Mouse (Mus musculus) liver, embryonic 14.5 days (tissue): ENCODE results near the gene Pepd. TPM values are rescaled to one million over a fixed set of nuclear protein-coding genes. Genes with fewer than 3 reads are reported as not detected.

ENCODE experiments used
- ATAC-seq: fragments of 200-750 bp; cut with Nextera tagmentation; 2 replicates; pipeline ENCODE4 v1.8.0; 2017; ENCODE audit warnings: moderate number of reproducible peaks, mild to moderate bottlenecking, moderate library complexity; ENCODE audit not compliant: insufficient read depth
- DNase-seq, 3 experiments: peaks; one replicate each; pipeline ENCODE4 v3.0.0-alpha.2; 2012 to 2013; ENCODE audit warnings: low read depth in 3 of 3, low spot score in 3 of 3
- H3K27ac ChIP-seq: fragments of 300-500 bp; sonication (generic); 2 replicates; pipeline ENCODE4 v1.5.1; 2014; ENCODE audit warnings: moderate library complexity, mild to moderate bottlenecking, control low read depth, inconsistent platforms
- H3K27me3 ChIP-seq: fragments of 300-500 bp; sonication (generic); 2 replicates; pipeline ENCODE4 v1.6.1; 2014; ENCODE audit warnings: mild to moderate bottlenecking, low read length, moderate library complexity; ENCODE audit not compliant: control insufficient read depth, insufficient read depth
- H3K36me3 ChIP-seq: fragments of 300-500 bp; sonication (generic); replicated peaks from 2 replicates; pipeline ENCODE4 v1.6.1; 2014; ENCODE audit warnings: low read depth; ENCODE audit not compliant: control insufficient read depth, insufficient read depth
- H3K4me1 ChIP-seq, 2 experiments: fragments of 200-500 bp in 1 of 2; fragments of 300-500 bp in 1 of 2; sonication (generic) in 1 of 2; replicated peaks; 2 replicates each; pipeline ENCODE4 v1.6.1; 2012 to 2014; ENCODE audit warnings: antibody characterized with exemption in 1 of 2, inconsistent platforms in 1 of 2, low read length in 1 of 2; ENCODE audit not compliant: control insufficient read depth in 2 of 2, insufficient read depth in 2 of 2
- H3K4me2 ChIP-seq: fragments of 300-500 bp; sonication (generic); 2 replicates; pipeline ENCODE4 v1.6.1; 2014; ENCODE audit warnings: low read depth, mild to moderate bottlenecking, control low read depth, moderate library complexity
- H3K4me3 ChIP-seq, 2 experiments: fragments of 200-500 bp in 1 of 2; fragments of 300-500 bp in 1 of 2; sonication (generic) in 1 of 2; 2 replicates each; pipeline ENCODE4 v1.5.1; 2012 to 2014; ENCODE audit warnings: low read depth in 2 of 2, low read length in 2 of 2, mild to moderate bottlenecking in 2 of 2, control low read depth in 1 of 2, inconsistent platforms in 1 of 2, moderate library complexity in 1 of 2; ENCODE audit not compliant: insufficient read depth in 1 of 2
- H3K9ac ChIP-seq: fragments of 300-500 bp; sonication (generic); replicated peaks from 2 replicates; pipeline ENCODE4 v1.6.1; 2014; ENCODE audit warnings: mild to moderate bottlenecking, control low read depth, moderate library complexity
- H3K9me3 ChIP-seq: fragments of 300-500 bp; sonication (generic); 2 replicates; pipeline ENCODE4 v1.6.1; 2016; ENCODE audit warnings: low read length, mixed read lengths; ENCODE audit not compliant: control insufficient read depth
- CTCF ChIP-seq: IDR thresholded peaks from 2 replicates; pipeline ENCODE4 v1.5.1; 2016; ENCODE audit warnings: antibody characterized with exemption, low read depth, control low read depth
- EP300 ChIP-seq: IDR thresholded peaks from 2 replicates; pipeline ENCODE4 v1.6.1; 2016; ENCODE audit warnings: antibody characterized with exemption, low read depth
- WGBS: fragments of 180-500 bp; shearing (Covaris S2); extraction: QIAGEN DNeasy Blood & Tissue Kit; methylation state at CpG from one replicate; pipeline ENCODE4 v1.1.7; 2014; ENCODE audit not compliant: insufficient replicate concordance; 5-methylcytosine and 5-hydroxymethylcytosine counted together
- polyA plus RNA-seq, 2 experiments: library from polyadenylated mRNA; depleted of rRNA in 1 of 2; stranded (reverse) in 1 of 2; unstranded in 1 of 2; fragments of >200 nt; fragmentation: Nextera tagmentation in 1 of 2; extraction: Ambion mirVana in 1 of 2; gene quantifications; 2 replicates each; pipeline versions ENCODE4 v1.2.1 to v1.2.3; 2012 to 2014

The Pepd gene
- polyA plus RNA-seq, 2 experiments, result 43.0 to 50.3 TPM

- ATAC-seq (no peak), DNase-seq (no peak)
- no peaks in the 10 kb centered on the region for H3K27me3 ChIP-seq
- no peak overlapping the region for H3K4me3 ChIP-seq
- no peak overlapping the region for H3K9ac ChIP-seq
- TF ChIP-seq CTCF, result no peak
- no peak for TF ChIP-seq EP300
- peaks cover 0 to 5% of the 10 kb centered on the region in 2 experiments; a peak in 2 of 4 replicates for H3K4me1 ChIP-seq
- WGBS, result 87% methylated on average over 5 of the region's 5 CpGs
- no peak overlapping the region for H3K27ac ChIP-seq
- H3K36me3 ChIP-seq, result peaks cover 48% of the 10 kb centered on the region
- H3K4me2 ChIP-seq, result no peak overlapping the region
- no peaks in the 10 kb centered on the region for H3K9me3 ChIP-seq
Observed at GRCm38 (mm10) chr7:35042759-35043217, 130.6 kb downstream of the Pepd start.

GRCm38 (mm10) chr7:35043266-35043817, 131.2 kb downstream of the Pepd start:
- Histone ChIP-seq H3K9me3 (no peaks in the 10 kb centered on the region), H3K27ac (no peak overlapping the region), H3K4me2 (no peak overlapping the region), H3K36me3 (peaks cover 54% of the 10 kb centered on the region), H3K9ac (no peak overlapping the region), H3K4me1 (peaks cover 0 to 5% of the 10 kb centered on the region in 2 experiments; a peak in 2 of 4 replicates), H3K27me3 (no peaks in the 10 kb centered on the region), H3K4me3 (no peak overlapping the region)
- WGBS, result 88% methylated on average over 10 of the region's 10 CpGs
- no peak for TF ChIP-seq EP300
- no peak for TF ChIP-seq CTCF
- no peak for DNase-seq
- no peak for ATAC-seq

GRCm38 (mm10) chr7:35044719-35045118, 132.5 kb downstream of the Pepd start:
- peaks cover 0 to 5% of the 10 kb centered on the region in 2 experiments; a peak in 2 of 4 replicates for H3K4me1 ChIP-seq
- ATAC-seq (no peak), DNase-seq (no peak)
- no peak overlapping the region for H3K4me3 ChIP-seq
- no peaks in the 10 kb centered on the region for H3K9me3 ChIP-seq
- 93% methylated on average over 2 of the region's 2 CpGs for WGBS
- H3K4me2 ChIP-seq, result no peak overlapping the region
- no peak for TF ChIP-seq EP300
- TF ChIP-seq CTCF, result no peak
- H3K36me3 ChIP-seq, result peaks cover 60% of the 10 kb centered on the region
- H3K27ac ChIP-seq, result no peak overlapping the region
- no peak overlapping the region for H3K9ac ChIP-seq
- no peaks in the 10 kb centered on the region for H3K27me3 ChIP-seq

GRCm38 (mm10) chr7:35046091-35046490, 133.9 kb downstream of the Pepd start:
- Histone ChIP-seq H3K36me3 (peaks cover 68% of the 10 kb centered on the region), H3K27ac (no peak overlapping the region), H3K4me3 (no peak overlapping the region), H3K27me3 (no peaks in the 10 kb centered on the region), H3K4me1 (peaks cover 0 to 5% of the 10 kb centered on the region in 2 experiments; a peak in 2 of 4 replicates), H3K4me2 (no peak overlapping the region), H3K9me3 (no peaks in the 10 kb centered on the region), H3K9ac (no peak overlapping the region)
- no peak for DNase-seq
- 0 out of 2 replicates have a peak, but pooled peaks have one; percentile 13 for TF ChIP-seq EP300
- no peak for TF ChIP-seq CTCF
- no peak for ATAC-seq
- 54% methylated on average over 4 of the region's 4 CpGs for WGBS

GRCm38 (mm10) chr7:35050540-35050939, 138.4 kb downstream of the Pepd start:
- Histone ChIP-seq H3K27ac (no peak overlapping the region), H3K27me3 (no peaks in the 10 kb centered on the region)
- WGBS, result 92% methylated on average over 12 of the region's 12 CpGs

More at GRCm38 (mm10) chr7:35050540-35050939, 138.4 kb downstream of the Pepd start:
- DNase-seq (no peak), ATAC-seq (no peak)
- no peak overlapping the region for H3K9ac ChIP-seq
- H3K4me3 ChIP-seq, result no peak overlapping the region
- H3K4me2 ChIP-seq, result no peak overlapping the region
- TF ChIP-seq EP300, result no peak
- peaks cover 6 to 13% of the 10 kb centered on the region in 2 experiments for H3K4me1 ChIP-seq
- H3K9me3 ChIP-seq, result no peaks in the 10 kb centered on the region
- H3K36me3 ChIP-seq, result peaks cover 46% of the 10 kb centered on the region
